15 mouse cellular contexts compared by ENCODE assay signal in genomic region chr12:114615179-114615578, GRCm38 (mm10).
DNase-seq lines count a peak whose midpoint lies in the region; ATAC-seq lines count a peak whose summit lies in the region.
"Had no signal": no experiment of that assay in that cellular context is flagged by ENCODE, and none has a peak within 500 bp of the region (broad histone marks: within the 10 kb centered on the region; RNA-seq: fewer than 3 reads in every experiment).

No protein-coding gene starts in this region.

- DNase-seq in CD4-positive helper T cell, adult 2 months (ENCODE audit: low read depth, low spot score): peak; percentile 47
- peak; percentile 25 for DNase-seq in T-cell, adult 2 months (ENCODE audit: low spot score)
- peak; percentile 88 for DNase-seq in thymus, postnatal 14 days
- no peak for DNase-seq in kidney, postnatal 10 days
- no peak for DNase-seq in right cerebral cortex, postnatal 4 days
- no peak for DNase-seq in urinary bladder, postnatal 36 days (ENCODE audit: low spot score in 2 of 2)
- DNase-seq: cerebellum, adult 11-12 months; gastrocnemius, postnatal 25 days; heart, postnatal 4 days; kidney, adult 11 months; kidney, postnatal 25 days; left cerebral cortex, postnatal 4 days; lung, postnatal 10 days had no signal

- ATAC-seq in megakaryocyte progenitor cell, adult 5-6 weeks (replicated peaks; ENCODE audit: poor library complexity): peak; percentile 86
- ATAC-seq: liver, embryonic 12.5 days had no signal

Comparison
In these comparisons a context has a peak if more than half of its experiments do, and no peak if none do; other contexts are left out.
1. DNase-seq: peak in CD4-positive helper T cell, adult 2 months (single experiment), T-cell, adult 2 months (single experiment) and thymus, postnatal 14 days (single experiment); none in kidney, postnatal 10 days (single experiment), right cerebral cortex, postnatal 4 days (single experiment) and urinary bladder, postnatal 36 days (0 of 2).